Mouse (Mus musculus) T-cell, adult 66 days (primary cell): ENCODE measurements around the gene Wdfy3. TPM values are rescaled to one million over a fixed set of nuclear protein-coding genes. Genes with fewer than 3 reads are reported as not detected.

Experiments
- total RNA-seq, 2 experiments: library from RNA; stranded (reverse); gene quantifications; 3 replicates in 1 of 2; 4 replicates in 1 of 2; pipeline ENCODE4 v1.2.4; 2023

Wdfy3 gene
- total RNA-seq, result 1 to 10 TPM; 1.1 to 2.8 TPM

GRCm38 (mm10) chr5:102069767-102070413, at the start of gene Wdfy3:
Wdfy3 (minus strand) TSS chr5:102069921.

